Mouse (Mus musculus): ENCODE results near the gene Mybph. TPM values are rescaled to one million over a fixed set of nuclear protein-coding genes. Genes with fewer than 3 reads are reported as not detected.

Mybph gene
- polyA plus RNA-seq, 1 experiment from 2014 or later, result not detected

GRCm38 (mm10) chr1:134182025-134182424, 11.2 kb upstream of the Mybph start, which contains the start of gene Chil1:
TSS of gene Chil1 (plus strand) at chr1:134182176.
- CTCF ChIA-PET, result no interaction called here
- in situ Hi-C loops (cut with MboI; ENCODE audit: low pct_unique_long_range_greater_than_20kb), result no loop called here
- POLR2A ChIA-PET, result interaction anchor here (1.4 kb wide), 1 partner anchor 8 kb away, joined by 3 read pairs; no protein-coding TSS in a partner anchor
- ATAC-seq (no peak), DNase-seq (ENCODE audit: low read depth, low spot score) (no peak)
- H3K27me3 ChIP-seq, result no peaks in the 10 kb centered on the region
- no peak for TF ChIP-seq CTCF (IDR thresholded peaks at IDR 0.05)

- TF ChIP-seq CTCF (IDR thresholded peaks at IDR 0.05), result no peak
- CTCF ChIA-PET, result no interaction called here
- H3K27me3 ChIP-seq, result no peaks in the 10 kb centered on the region
- no peak for DNase-seq (ENCODE audit: low read depth, low spot score)
- in situ Hi-C loops (cut with MboI; ENCODE audit: low pct_unique_long_range_greater_than_20kb), result no loop called here
- ATAC-seq, result no peak
- POLR2A ChIA-PET, result no interaction called here
Measured at GRCm38 (mm10) chr1:134184089-134184488, 9.2 kb upstream of the Mybph start.

- H3K27me3 ChIP-seq, result no peaks in the 10 kb centered on the region
- CTCF ChIA-PET, result interaction anchor here (2.0 kb wide), 1 partner anchor 56 kb away, joined by 6 read pairs; no protein-coding TSS in a partner anchor
- ATAC-seq, result no peak
- in situ Hi-C loops (cut with MboI; ENCODE audit: low pct_unique_long_range_greater_than_20kb), result no loop called here
- DNase-seq (ENCODE audit: low read depth, low spot score), result no peak
- POLR2A ChIA-PET, result no interaction called here
- no peak for TF ChIP-seq CTCF (IDR thresholded peaks at IDR 0.05)
Measured at GRCm38 (mm10) chr1:134188217-134188616, 5.0 kb upstream of the Mybph start.

GRCm38 (mm10) chr1:134188989-134189729, 4.1 kb upstream of the Mybph start:
- POLR2A ChIA-PET, result no interaction called here
- DNase-seq (ENCODE audit: low read depth, low spot score) (no peak), ATAC-seq (no peak)
- CTCF ChIA-PET, result interaction anchor here (2.0 kb wide), 1 partner anchor 55 kb away, joined by 6 read pairs; no protein-coding TSS in a partner anchor
- no peak for TF ChIP-seq CTCF (IDR thresholded peaks at IDR 0.05)
- in situ Hi-C loops (cut with MboI; ENCODE audit: low pct_unique_long_range_greater_than_20kb), result no loop called here
- H3K27me3 ChIP-seq, result no peaks in the 10 kb centered on the region

GRCm38 (mm10) chr1:134191192-134191591, 2.1 kb upstream of the Mybph start:
- in situ Hi-C loops (cut with MboI; ENCODE audit: low pct_unique_long_range_greater_than_20kb), result no loop called here
- H3K27me3 ChIP-seq, result no peaks in the 10 kb centered on the region
- ATAC-seq, result no peak
- POLR2A ChIA-PET, result no interaction called here
- DNase-seq (ENCODE audit: low read depth, low spot score), result no peak
- CTCF ChIA-PET, result no interaction called here
- no peak for TF ChIP-seq CTCF (IDR thresholded peaks at IDR 0.05)

- in situ Hi-C loops (cut with MboI; ENCODE audit: low pct_unique_long_range_greater_than_20kb), result no loop called here
- H3K27me3 ChIP-seq, result no peaks in the 10 kb centered on the region
- CTCF ChIA-PET, result no interaction called here
- POLR2A ChIA-PET, result no interaction called here
- DNase-seq (ENCODE audit: low read depth, low spot score) (no peak), ATAC-seq (no peak)
- TF ChIP-seq CTCF (IDR thresholded peaks at IDR 0.05), result no peak
Measured at GRCm38 (mm10) chr1:134192024-134192423, 1.2 kb upstream of the Mybph start.

- POLR2A ChIA-PET, result no interaction called here
- ATAC-seq, result no peak
- CTCF ChIA-PET, result no interaction called here
- H3K27me3 ChIP-seq, result no peaks in the 10 kb centered on the region
- TF ChIP-seq CTCF (IDR thresholded peaks at IDR 0.05), result no peak
- in situ Hi-C loops (cut with MboI; ENCODE audit: low pct_unique_long_range_greater_than_20kb), result no loop called here
- DNase-seq (ENCODE audit: low read depth, low spot score), result no peak
Measured at GRCm38 (mm10) chr1:134193674-134194197, 488 bp downstream of the Mybph start.

GRCm38 (mm10) chr1:134194298-134195022, 1.2 kb downstream of the Mybph start:
- ATAC-seq, result no peak
- ChIA-PET CTCF (interaction anchor here (1.6 to 1.7 kb wide), 2 partner anchors 39 to 74 kb away, joined by 3 read pairs; no protein-coding TSS in a partner anchor), POLR2A (interaction anchor here (0.6 kb wide), 2 partner anchors 48 to 471 kb away, joined by 3 to 7 read pairs; no protein-coding TSS in a partner anchor)
- in situ Hi-C loops (cut with MboI; ENCODE audit: low pct_unique_long_range_greater_than_20kb), result no loop called here
- TF ChIP-seq CTCF (IDR thresholded peaks at IDR 0.05), result no peak
- no peak for DNase-seq (ENCODE audit: low read depth, low spot score)
- no peaks in the 10 kb centered on the region for H3K27me3 ChIP-seq

GRCm38 (mm10) chr1:134195117-134195516, 1.9 kb downstream of the Mybph start:
- no peak for TF ChIP-seq CTCF (IDR thresholded peaks at IDR 0.05)
- in situ Hi-C loops (cut with MboI; ENCODE audit: low pct_unique_long_range_greater_than_20kb), result no loop called here
- ChIA-PET POLR2A (interaction anchor here (0.6 kb wide), 2 partner anchors 48 to 472 kb away, joined by 3 to 7 read pairs; no protein-coding TSS in a partner anchor), CTCF (interaction anchor here (1.0 to 1.7 kb wide), 3 partner anchors 38 to 75 kb away, joined by 3 to 4 read pairs (median 3); no protein-coding TSS in a partner anchor)
- no peak for DNase-seq (ENCODE audit: low read depth, low spot score)
- ATAC-seq, result no peak
- no peaks in the 10 kb centered on the region for H3K27me3 ChIP-seq

GRCm38 (mm10) chr1:134195571-134195970, 2.3 kb downstream of the Mybph start:
- POLR2A ChIA-PET, result interaction anchor here (0.5 kb wide), 1 partner anchor 33 kb away, joined by 6 read pairs; no protein-coding TSS in a partner anchor

More at GRCm38 (mm10) chr1:134195571-134195970, 2.3 kb downstream of the Mybph start:
- in situ Hi-C loops (cut with MboI; ENCODE audit: low pct_unique_long_range_greater_than_20kb), result no loop called here
- no peak for DNase-seq (ENCODE audit: low read depth, low spot score)
- CTCF ChIA-PET, result interaction anchor here (1.0 to 1.7 kb wide), 3 partner anchors 38 to 75 kb away, joined by 3 to 4 read pairs (median 3); no protein-coding TSS in a partner anchor
- no peak for ATAC-seq
- H3K27me3 ChIP-seq, result no peaks in the 10 kb centered on the region
- no peak for TF ChIP-seq CTCF (IDR thresholded peaks at IDR 0.05)

Data from Patski (cell line).